Mouse (Mus musculus): ENCODE data around the gene Mrps2. TPM values are rescaled to one million over a fixed set of nuclear protein-coding genes. Genes with fewer than 3 reads are reported as not detected.

The Mrps2 gene
- polyA plus RNA-seq, 1 experiment = 32.4 TPM

DNA sequence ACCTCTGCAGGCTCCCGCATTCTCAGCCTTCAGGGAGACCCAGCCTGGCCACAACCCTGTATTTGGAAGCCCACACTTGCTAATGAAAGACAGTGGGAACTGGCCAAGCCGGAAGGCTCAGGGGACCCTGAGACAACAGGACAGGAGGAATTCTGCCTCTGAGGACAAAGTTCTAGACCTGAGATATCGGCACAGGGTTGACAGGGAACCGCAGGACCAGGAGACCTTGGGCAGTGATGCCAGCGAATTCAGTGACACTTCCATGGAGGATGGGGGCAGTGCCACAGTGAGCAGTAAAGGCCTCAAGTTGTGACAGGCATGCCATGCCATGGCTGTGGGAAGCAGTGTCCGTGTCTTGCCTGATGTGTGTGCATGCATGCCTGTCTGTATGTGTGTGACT lies 14.3 kb upstream of the Mrps2 start:
- Histone ChIP-seq H3ac (ENCODE audit: control insufficient read depth, insufficient read length) (no peak overlapping the region), H3K4me3 (no peak overlapping the region), H3K79me2 (ENCODE audit: control insufficient read depth, insufficient read depth) (no peaks in the 10 kb centered on the region), H3K4me2 (ENCODE audit: low read depth) (no peak overlapping the region), H3K36me3 (ENCODE audit: control insufficient read depth, insufficient read depth) (no peaks in the 10 kb centered on the region), H3K27me3 (ENCODE audit: control insufficient read depth, insufficient read depth, insufficient read length) (peaks cover 52% of the 10 kb centered on the region)
- TF ChIP-seq MYOD1 (IDR thresholded peaks at IDR 0.05; ENCODE audit: control insufficient read depth in 1 of 3, insufficient read length in 2 of 3, low read depth in 2 of 3) (no peak), POLR2AphosphoS2 (IDR thresholded peaks at IDR 0.05; ENCODE audit: insufficient read length, low read depth) (no peak), TCF3 (IDR thresholded peaks at IDR 0.05; ENCODE audit: insufficient read length, low read depth) (no peak), E2F4 (IDR thresholded peaks at IDR 0.05; ENCODE audit: insufficient read depth) (no peak), MAX (IDR thresholded peaks at IDR 0.05; ENCODE audit: low read depth) (no peak), USF1 (IDR thresholded peaks at IDR 0.05; ENCODE audit: low read depth) (no peak), POLR2A (IDR thresholded peaks at IDR 0.05; ENCODE audit: insufficient read length, low read depth) (no peak), SRF (IDR thresholded peaks at IDR 0.05; ENCODE audit: control insufficient read depth, insufficient read length, low read depth) (no peak), MYOG (IDR thresholded peaks at IDR 0.05; ENCODE audit: control insufficient read depth in 1 of 3, insufficient read depth in 1 of 3, insufficient read length in 2 of 3, low read depth in 2 of 3) (no peak), TCF12 (IDR thresholded peaks at IDR 0.05; ENCODE audit: insufficient read depth, poor library complexity, severe bottlenecking) (no peak), REST (IDR thresholded peaks at IDR 0.05; ENCODE audit: insufficient read depth, insufficient read length) (no peak), CEBPB (IDR thresholded peaks at IDR 0.05; ENCODE audit: insufficient read depth, poor library complexity, severe bottlenecking) (no peak)

DNA sequence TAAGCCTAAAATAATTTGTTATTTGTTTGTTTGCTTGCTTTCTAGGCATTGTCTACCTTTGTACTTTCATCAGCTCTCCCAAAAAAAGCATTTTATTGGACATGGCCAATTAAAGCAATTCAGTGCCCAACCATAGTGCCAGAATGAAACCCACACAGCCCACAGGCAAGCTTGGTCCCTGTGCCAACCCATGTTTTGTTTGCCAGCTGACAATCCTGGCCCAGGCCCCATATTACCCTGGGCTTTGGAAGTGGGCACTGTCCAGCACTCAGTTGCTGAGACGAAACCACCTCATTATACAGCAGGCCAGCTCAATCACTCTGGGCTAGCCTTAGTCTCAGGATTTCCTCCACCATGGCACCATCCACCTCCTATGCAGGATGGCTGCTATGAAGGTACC lies 11.2 kb upstream of the Mrps2 start:
- no peaks in the 10 kb centered on the region for H3K36me3 ChIP-seq (ENCODE audit: control insufficient read depth, insufficient read depth)
- no peaks in the 10 kb centered on the region for H3K79me2 ChIP-seq (ENCODE audit: control insufficient read depth, insufficient read depth)
- no peak overlapping the region for H3ac ChIP-seq (ENCODE audit: control insufficient read depth, insufficient read length)
- TF ChIP-seq E2F4 (IDR thresholded peaks at IDR 0.05; ENCODE audit: insufficient read depth) = no peak
- no peak overlapping the region for H3K4me2 ChIP-seq (ENCODE audit: low read depth)
- H3K27me3 ChIP-seq (ENCODE audit: control insufficient read depth, insufficient read depth, insufficient read length) = peaks cover 39% of the 10 kb centered on the region
- no peak overlapping the region for H3K4me3 ChIP-seq

- Histone ChIP-seq H3K4me3 (no peak overlapping the region), H3K36me3 (ENCODE audit: control insufficient read depth, insufficient read depth) (no peaks in the 10 kb centered on the region), H3K27me3 (ENCODE audit: control insufficient read depth, insufficient read depth, insufficient read length) (peaks cover 30% of the 10 kb centered on the region), H3K79me2 (ENCODE audit: control insufficient read depth, insufficient read depth) (peaks cover 10% of the 10 kb centered on the region), H3ac (ENCODE audit: control insufficient read depth, insufficient read length) (no peak overlapping the region), H3K4me2 (ENCODE audit: low read depth) (no peak overlapping the region)
- TF ChIP-seq TCF12 (IDR thresholded peaks at IDR 0.05; ENCODE audit: insufficient read depth, poor library complexity, severe bottlenecking) = no peak
- TF ChIP-seq E2F4 (IDR thresholded peaks at IDR 0.05; ENCODE audit: insufficient read depth) = no peak
- TF ChIP-seq POLR2A (IDR thresholded peaks at IDR 0.05; ENCODE audit: insufficient read length, low read depth) = no peak
- no peak for TF ChIP-seq SRF (IDR thresholded peaks at IDR 0.05; ENCODE audit: control insufficient read depth, insufficient read length, low read depth)
Observed at GRCm38 (mm10) chr2:28463919-28464318, 3.9 kb upstream of the Mrps2 start.

DNA sequence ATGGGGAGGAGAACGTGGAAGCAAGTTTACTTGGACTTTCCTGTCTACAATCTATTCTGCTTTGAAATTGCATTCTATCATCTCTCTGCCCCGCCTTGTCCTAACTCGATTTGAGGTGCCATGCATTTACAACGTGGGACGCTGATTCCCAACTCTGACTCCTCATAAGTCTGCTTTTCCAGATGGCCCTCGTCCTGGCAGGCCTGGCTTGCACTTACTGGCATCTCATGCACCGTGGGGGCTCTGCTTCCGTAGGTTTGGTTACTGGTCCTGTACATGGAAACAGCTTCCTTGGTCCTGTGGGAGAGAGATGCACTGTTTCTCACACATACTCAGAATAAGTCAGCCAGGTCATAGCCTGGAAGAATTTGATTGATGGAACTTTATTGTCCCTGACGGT lies 2.9 kb upstream of the Mrps2 start:
- H3K36me3 ChIP-seq (ENCODE audit: control insufficient read depth, insufficient read depth) = peaks cover 5% of the 10 kb centered on the region
- H3K4me2 ChIP-seq (ENCODE audit: low read depth) = no peak overlapping the region
- peaks cover 30% of the 10 kb centered on the region for H3K27me3 ChIP-seq (ENCODE audit: control insufficient read depth, insufficient read depth, insufficient read length)
- H3ac ChIP-seq (ENCODE audit: control insufficient read depth, insufficient read length) = no peak overlapping the region
- H3K79me2 ChIP-seq (ENCODE audit: control insufficient read depth, insufficient read depth) = peaks cover 10% of the 10 kb centered on the region
- H3K4me3 ChIP-seq = no peak overlapping the region
- TF ChIP-seq POLR2A (IDR thresholded peaks at IDR 0.05; ENCODE audit: insufficient read length, low read depth) (no peak), CEBPB (IDR thresholded peaks at IDR 0.05; ENCODE audit: insufficient read depth, poor library complexity, severe bottlenecking) (no peak), SRF (IDR thresholded peaks at IDR 0.05; ENCODE audit: control insufficient read depth, insufficient read length, low read depth) (no peak), TCF12 (IDR thresholded peaks at IDR 0.05; ENCODE audit: insufficient read depth, poor library complexity, severe bottlenecking) (no peak), REST (IDR thresholded peaks at IDR 0.05; ENCODE audit: insufficient read depth, insufficient read length) (no peak), USF1 (IDR thresholded peaks at IDR 0.05; ENCODE audit: low read depth) (no peak)

GRCm38 (mm10) chr2:28465836-28466518 lies 1.9 kb upstream of the Mrps2 start, which contains the start of gene 1700007K13Rik:
Gene 1700007K13Rik (minus strand): TSS chr2:28466332.
- H3K27me3 ChIP-seq (ENCODE audit: control insufficient read depth, insufficient read depth, insufficient read length) = peaks cover 22% of the 10 kb centered on the region
- TF ChIP-seq POLR2A (IDR thresholded peaks at IDR 0.05; ENCODE audit: insufficient read length, low read depth) = no peak
- peak; percentile 63 for TF ChIP-seq USF1 (IDR thresholded peaks at IDR 0.05; ENCODE audit: low read depth)
- no peak within 1 kb of the TSS for H3K4me3 ChIP-seq
- H3ac ChIP-seq (ENCODE audit: control insufficient read depth, insufficient read length) = no peak within 1 kb of the TSS
- H3K79me2 ChIP-seq (ENCODE audit: control insufficient read depth, insufficient read depth) = peaks cover 10% of the 10 kb centered on the region
- peaks cover 9% of the 10 kb centered on the region for H3K36me3 ChIP-seq (ENCODE audit: control insufficient read depth, insufficient read depth)
- H3K4me2 ChIP-seq (ENCODE audit: low read depth) = peak within 1 kb of the TSS; percentile 69

Data from myocyte (in vitro differentiated cells).